Mouse (Mus musculus): ENCODE measurements at regions not wholly inside any gene's neighbourhood (a gene's known extent, or its start where the extent isn't known, plus 50 kb on each side); places are given as distances from the start of the nearest gene placed in this dataset.
A peak's percentile ranks its signal among the peaks of the same experiment; 100 is the strongest.
"Not testable (repeated sequence)": the region's sequence is repeated elsewhere in the genome, so short reads cannot be mapped to it uniquely, and the experiment has no call there.

- DNase-seq (ENCODE audit: low spot score in 2 of 2): not testable (repeated sequence)
These were observed 446.9 kb upstream of the Olfr1507 start for GRCm38 (mm10) chr14:52942438-52942837.

- not testable (repeated sequence) for DNase-seq (ENCODE audit: low spot score in 2 of 2)
These were observed 446.2 kb upstream of the Olfr1507 start for GRCm38 (mm10) chr14:52941747-52942146.

- not testable (repeated sequence) for DNase-seq (ENCODE audit: low spot score in 2 of 2)
These were observed 424.6 kb upstream of the Olfr1507 start for GRCm38 (mm10) chr14:52920138-52920537.

- DNase-seq (ENCODE audit: low spot score in 2 of 2): not testable (repeated sequence)
These were observed 418.3 kb upstream of the Olfr1507 start for GRCm38 (mm10) chr14:52913814-52914213.

GRCm38 (mm10) chr14:52899629-52900028, 404.1 kb upstream of the Olfr1507 start:
- DNase-seq (ENCODE audit: low spot score in 2 of 2): not testable (repeated sequence)

GRCm38 (mm10) chr14:52898310-52898709, 402.8 kb upstream of the Olfr1507 start:
- not testable (repeated sequence) for DNase-seq (ENCODE audit: low spot score in 2 of 2)

- DNase-seq (ENCODE audit: low spot score in 2 of 2): not testable (repeated sequence)
These were observed 384.4 kb upstream of the Olfr1507 start for GRCm38 (mm10) chr14:52879978-52880377.

GRCm38 (mm10) chr14:52863841-52864240, 368.3 kb upstream of the Olfr1507 start:
- DNase-seq (ENCODE audit: low spot score in 2 of 2): not testable (repeated sequence)

GRCm38 (mm10) chr14:52863107-52863506, 367.6 kb upstream of the Olfr1507 start:
- DNase-seq (ENCODE audit: low spot score in 2 of 2): not testable (repeated sequence)

- DNase-seq (ENCODE audit: low spot score in 2 of 2): not testable (repeated sequence)
These were observed 366.9 kb upstream of the Olfr1507 start for GRCm38 (mm10) chr14:52862491-52862890.

GRCm38 (mm10) chr14:52855339-52855738, 359.8 kb upstream of the Olfr1507 start:
- DNase-seq (ENCODE audit: low spot score in 2 of 2): not testable (repeated sequence)

- DNase-seq (ENCODE audit: low spot score in 2 of 2): not testable (repeated sequence)
These were observed 358.0 kb upstream of the Olfr1507 start for GRCm38 (mm10) chr14:52853598-52853997.

- DNase-seq (ENCODE audit: low spot score in 2 of 2): not testable (repeated sequence)
These were observed 352.4 kb upstream of the Olfr1507 start for GRCm38 (mm10) chr14:52847970-52848369.

- DNase-seq (ENCODE audit: low spot score in 2 of 2): not testable (repeated sequence)
These were observed 328.5 kb upstream of the Olfr1507 start for GRCm38 (mm10) chr14:52824005-52824404.

GRCm38 (mm10) chr14:52821617-52822016, 326.1 kb upstream of the Olfr1507 start:
- not testable (repeated sequence) for DNase-seq (ENCODE audit: low spot score in 2 of 2)

GRCm38 (mm10) chr14:52811128-52811415, 315.5 kb upstream of the Olfr1507 start:
- DNase-seq (ENCODE audit: low spot score in 2 of 2): not testable (repeated sequence)

GRCm38 (mm10) chr14:52810275-52811127, 315.0 kb upstream of the Olfr1507 start:
- peak in 1 of 2 experiments; percentile 13 for DNase-seq (ENCODE audit: low spot score in 2 of 2)

- not testable (repeated sequence) for DNase-seq (ENCODE audit: low spot score in 2 of 2)
These were observed 306.2 kb upstream of the Olfr1507 start for GRCm38 (mm10) chr14:52801705-52802104.

GRCm38 (mm10) chr14:52792600-52792999, 297.1 kb upstream of the Olfr1507 start:
- not testable (repeated sequence) for DNase-seq (ENCODE audit: low spot score in 2 of 2)

GRCm38 (mm10) chr14:52791828-52792227, 296.3 kb upstream of the Olfr1507 start:
- not testable (repeated sequence) for DNase-seq (ENCODE audit: low spot score in 2 of 2)

GRCm38 (mm10) chr14:52782832-52783231, 287.3 kb upstream of the Olfr1507 start:
- not testable (repeated sequence) for DNase-seq (ENCODE audit: low spot score in 2 of 2)

- not testable (repeated sequence) for DNase-seq (ENCODE audit: low spot score in 2 of 2)
These were observed 280.3 kb upstream of the Olfr1507 start for GRCm38 (mm10) chr14:52775816-52776215.

GRCm38 (mm10) chr14:52769450-52769849, 273.9 kb upstream of the Olfr1507 start:
- DNase-seq (ENCODE audit: low spot score in 2 of 2): not testable (repeated sequence)

All from gastrocnemius, postnatal 4 days (tissue).